Mouse (Mus musculus): Measurements from ENCODE around the gene L3hypdh.
"Not testable (repeated sequence)": the region's sequence is repeated elsewhere in the genome, so short reads cannot be mapped to it uniquely, and the experiment has no call there.

The L3hypdh gene

GRCm38 (mm10) chr12:72053851-72054250, 31.4 kb downstream of the L3hypdh start:
- no peak for DNase-seq (ENCODE audit: low read depth, low spot score)

- DNase-seq (ENCODE audit: low read depth, low spot score): no peak
Observed at GRCm38 (mm10) chr12:72053303-72053702, 31.9 kb downstream of the L3hypdh start.

- no peak for DNase-seq (ENCODE audit: low read depth, low spot score)
Observed at GRCm38 (mm10) chr12:72052571-72052970, 32.7 kb downstream of the L3hypdh start.

GRCm38 (mm10) chr12:72050821-72051220, 34.4 kb downstream of the L3hypdh start:
- no peak for DNase-seq (ENCODE audit: low read depth, low spot score)

GRCm38 (mm10) chr12:72050156-72050555, 35.1 kb downstream of the L3hypdh start:
- DNase-seq (ENCODE audit: low read depth, low spot score): not testable (repeated sequence)

- DNase-seq (ENCODE audit: low read depth, low spot score): no peak
Observed at GRCm38 (mm10) chr12:72047513-72047912, 37.7 kb downstream of the L3hypdh start.

GRCm38 (mm10) chr12:72041238-72041637, 44.0 kb downstream of the L3hypdh start:
- DNase-seq (ENCODE audit: low read depth, low spot score): no peak

- no peak for DNase-seq (ENCODE audit: low read depth, low spot score)
Observed at GRCm38 (mm10) chr12:72039501-72039900, 45.7 kb downstream of the L3hypdh start.

- no peak for DNase-seq (ENCODE audit: low read depth, low spot score)
Observed at GRCm38 (mm10) chr12:72038866-72039265, 46.4 kb downstream of the L3hypdh start.

GRCm38 (mm10) chr12:72037049-72037448, 48.2 kb downstream of the L3hypdh start:
- no peak for DNase-seq (ENCODE audit: low read depth, low spot score)

- DNase-seq (ENCODE audit: low read depth, low spot score): no peak
Observed at GRCm38 (mm10) chr12:72036097-72036661, 49.1 kb downstream of the L3hypdh start.

- no peak for DNase-seq (ENCODE audit: low read depth, low spot score)
Observed at GRCm38 (mm10) chr12:72031794-72032193, 53.4 kb downstream of the L3hypdh start.

- no peak for DNase-seq (ENCODE audit: low read depth, low spot score)
Observed at GRCm38 (mm10) chr12:72031171-72031570, 54.1 kb downstream of the L3hypdh start.

- DNase-seq (ENCODE audit: low read depth, low spot score): no peak
Observed at GRCm38 (mm10) chr12:72025275-72025795, 59.9 kb downstream of the L3hypdh start.

GRCm38 (mm10) chr12:72023572-72023971, 61.7 kb downstream of the L3hypdh start:
- DNase-seq (ENCODE audit: low read depth, low spot score): no peak

Measured in embryo, embryonic 11.5 days (tissue).